Mouse (Mus musculus): Measurements from ENCODE around the gene Pde4b.

- TF ChIP-seq POLR2A (IDR thresholded peaks at IDR 0.05; ENCODE audit: borderline replicate concordance, insufficient read depth, low read length) (no peak), CTCF (IDR thresholded peaks at IDR 0.05; ENCODE audit: borderline replicate concordance, insufficient read depth, low read depth, low read length) (no peak)
Observed at GRCm38 (mm10) chr4:102655331-102655730, 568.0 kb downstream of the Pde4b start.
